Mouse (Mus musculus) fibroblast of lung, adult 2 months (primary cell): ENCODE measurements around the gene Hmgcs1.

ENCODE experiments used
- DNase-seq: peaks from one replicate; pipeline ENCODE4 v3.0.0-alpha.2; 2011; ENCODE audit warnings: low read depth

The Hmgcs1 gene

GRCm38 (mm10) chr13:119753859-119754634 lies 63.9 kb downstream of the Hmgcs1 start:
- no peak for DNase-seq

DNA sequence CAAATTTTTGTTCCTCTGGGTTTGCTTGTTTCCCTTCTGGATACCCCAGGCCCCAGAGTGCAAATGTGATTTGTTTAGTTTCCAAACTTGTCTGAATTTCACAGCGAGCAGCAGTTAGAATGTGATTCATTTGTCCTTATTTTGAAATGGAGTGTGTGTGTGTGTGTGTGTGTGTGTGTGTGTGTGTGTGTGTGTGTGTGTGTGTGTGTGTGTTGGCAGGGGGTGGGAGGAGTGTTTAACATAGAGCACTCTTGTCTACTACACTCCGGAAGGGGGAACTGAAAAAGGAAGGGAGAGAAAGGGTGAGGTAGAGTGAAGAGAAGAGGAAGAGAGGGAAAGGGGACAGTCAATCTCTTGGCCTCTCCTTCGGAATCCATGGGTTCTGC lies 64.4 kb downstream of the Hmgcs1 start:
- no peak for DNase-seq

GRCm38 (mm10) chr13:119755141-119755547 lies 65.0 kb downstream of the Hmgcs1 start:
- DNase-seq, result no peak

DNA sequence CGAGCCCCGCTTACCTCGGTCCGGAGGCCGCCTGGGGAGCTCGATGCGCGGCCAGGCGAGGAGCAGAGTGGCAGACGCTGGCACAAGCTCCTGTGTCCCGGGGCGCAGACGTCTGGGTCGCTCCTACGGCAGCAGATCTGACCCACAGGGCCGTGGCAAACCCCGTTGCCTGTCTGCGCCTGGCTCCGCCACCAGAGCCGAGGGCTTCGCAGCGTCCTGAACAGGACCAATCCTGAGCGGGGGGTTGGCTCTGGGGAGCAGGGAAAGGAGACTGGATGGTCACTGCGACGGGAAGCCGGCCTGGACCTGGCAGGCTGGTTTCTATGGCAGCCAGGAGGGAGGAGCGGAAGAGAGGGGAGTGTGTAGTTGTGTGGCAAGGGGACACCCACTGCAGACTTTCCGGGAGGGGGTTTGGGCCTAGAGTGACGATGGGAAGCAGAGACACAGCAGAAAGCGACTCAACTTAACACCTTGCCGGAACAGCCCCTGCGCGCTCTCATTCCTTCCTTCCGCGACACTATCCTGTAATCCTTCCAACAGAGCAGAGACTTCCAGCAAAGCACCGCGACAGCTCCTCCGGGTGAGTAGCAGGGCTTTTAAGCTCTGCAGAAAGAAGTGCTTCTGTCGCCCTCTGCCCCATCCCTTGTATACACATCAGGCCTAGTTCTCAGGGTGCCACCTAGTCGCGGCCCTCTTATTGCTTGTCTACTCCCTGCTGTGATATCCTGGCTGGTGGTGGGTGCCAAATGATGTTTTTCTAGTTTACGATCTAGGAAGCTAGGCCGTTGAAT lies 65.7 kb downstream of the Hmgcs1 start, which contains the start of gene Nim1k:
Nim1k (minus strand) TSS at position 202 of the 791 bp plus-strand sequence.
- DNase-seq, result peak; percentile 78

DNA sequence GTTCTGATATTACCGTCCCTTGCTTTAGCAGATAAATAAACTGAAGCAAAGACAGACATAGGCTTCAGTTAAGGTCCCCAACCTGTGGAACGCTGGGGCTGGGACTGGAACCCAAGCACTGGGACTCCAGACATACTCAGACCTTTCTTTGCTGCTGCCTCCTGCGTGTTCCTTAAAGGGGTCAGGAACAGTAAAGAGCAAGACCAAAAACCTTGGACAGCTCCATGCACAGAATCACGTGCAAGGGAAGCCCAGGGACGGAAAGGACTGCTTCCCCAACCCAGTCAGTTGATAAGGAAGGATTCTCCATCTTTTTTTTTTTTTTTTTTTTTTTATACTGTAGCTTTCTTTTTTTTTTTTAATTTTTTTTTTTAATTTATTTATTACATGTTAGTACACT lies 66.7 kb downstream of the Hmgcs1 start:
- no peak for DNase-seq
